Mouse (Mus musculus) ES-Bruce4 (cell line): Measurements from ENCODE around the gene Reck. TPM values are rescaled to one million over a fixed set of nuclear protein-coding genes. Genes with fewer than 3 reads are reported as not detected.

Experiments used
- H3K27ac ChIP-seq: 2 replicates; pipeline ENCODE4 v1.5.1; 2012; ENCODE audit warnings: low read length, inconsistent platforms; ENCODE audit not compliant: insufficient read depth
- H3K27me3 ChIP-seq: 2 replicates; pipeline ENCODE4 v1.6.1; 2012; ENCODE audit warnings: mild to moderate bottlenecking, low read length, inconsistent platforms; ENCODE audit not compliant: control insufficient read depth, poor library complexity, insufficient read depth, severe bottlenecking
- H3K36me3 ChIP-seq: 2 replicates; pipeline ENCODE4 v1.6.1; 2012; ENCODE audit warnings: inconsistent platforms, mild to moderate bottlenecking, low read length, moderate library complexity; ENCODE audit not compliant: control insufficient read depth, poor library complexity, insufficient read depth, severe bottlenecking
- H3K4me1 ChIP-seq: one replicate; pipeline ENCODE4 v1.8.1; 2011; ENCODE audit warnings: low read length; ENCODE audit not compliant: control insufficient read depth, insufficient read depth
- H3K4me3 ChIP-seq: 2 replicates; pipeline ENCODE4 v1.5.1; 2011; ENCODE audit warnings: low read depth, mild to moderate bottlenecking, low read length
- H3K9ac ChIP-seq: 2 replicates; pipeline ENCODE4 v1.6.1; 2012; ENCODE audit warnings: low read depth, mild to moderate bottlenecking, inconsistent platforms; ENCODE audit not compliant: poor library complexity, severe bottlenecking
- H3K9me3 ChIP-seq: replicated peaks from 2 replicates; pipeline ENCODE4 v1.6.1; 2012; ENCODE audit warnings: mild to moderate bottlenecking, low read length, inconsistent platforms; ENCODE audit not compliant: control insufficient read depth, poor library complexity, insufficient read depth, severe bottlenecking
- CTCF ChIP-seq: IDR thresholded peaks from one replicate; pipeline ENCODE4 v1.8.1; 2011; ENCODE audit warnings: low read depth, low read length
- EP300 ChIP-seq: IDR thresholded peaks from 2 replicates; pipeline ENCODE4 v1.6.1; 2011; ENCODE audit warnings: low read depth, low read length; ENCODE audit not compliant: insufficient read depth
- POLR2A ChIP-seq: IDR thresholded peaks from one replicate; pipeline ENCODE4 v1.8.1; 2011; ENCODE audit warnings: low read length; ENCODE audit not compliant: insufficient read depth
- polyA plus RNA-seq: library from polyadenylated mRNA; stranded (reverse); fragments of >200 nt; gene quantifications from 2 replicates; pipeline ENCODE4 v1.2.4, GENCODE M21; 2011; ENCODE audit warnings: low read depth; ENCODE audit not compliant: missing spikeins, insufficient read depth, insufficient read length

Reck gene
- polyA plus RNA-seq, 1 experiment = 6.3 TPM

DNA sequence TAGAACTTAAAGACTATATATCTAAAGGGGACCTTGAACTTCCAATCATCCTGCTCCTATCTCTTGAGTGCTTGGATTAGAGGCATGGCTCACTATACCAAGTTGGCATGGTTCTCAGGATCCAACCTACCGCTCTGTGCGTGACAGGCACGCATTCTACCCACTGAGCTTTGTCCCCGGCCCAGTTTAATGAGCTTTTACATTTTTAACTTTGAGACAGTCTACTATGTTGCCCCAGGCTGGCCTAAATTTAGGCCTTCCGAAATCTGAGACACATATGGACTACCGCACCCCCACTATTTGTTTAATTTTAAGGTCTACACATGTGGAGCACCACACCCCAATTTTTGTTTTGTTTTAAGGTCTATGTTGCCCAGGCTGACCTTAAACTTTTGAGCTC lies 105.5 kb downstream of the Reck start:
- Histone ChIP-seq H3K9ac (no peak overlapping the region), H3K4me1 (peaks cover 10% of the 10 kb centered on the region), H3K36me3 (no peaks in the 10 kb centered on the region), H3K4me3 (no peak overlapping the region), H3K27me3 (no peaks in the 10 kb centered on the region), H3K27ac (no peak overlapping the region), H3K9me3 (no peaks in the 10 kb centered on the region)
- TF ChIP-seq POLR2A (no peak), CTCF (no peak), EP300 (no peak)

DNA sequence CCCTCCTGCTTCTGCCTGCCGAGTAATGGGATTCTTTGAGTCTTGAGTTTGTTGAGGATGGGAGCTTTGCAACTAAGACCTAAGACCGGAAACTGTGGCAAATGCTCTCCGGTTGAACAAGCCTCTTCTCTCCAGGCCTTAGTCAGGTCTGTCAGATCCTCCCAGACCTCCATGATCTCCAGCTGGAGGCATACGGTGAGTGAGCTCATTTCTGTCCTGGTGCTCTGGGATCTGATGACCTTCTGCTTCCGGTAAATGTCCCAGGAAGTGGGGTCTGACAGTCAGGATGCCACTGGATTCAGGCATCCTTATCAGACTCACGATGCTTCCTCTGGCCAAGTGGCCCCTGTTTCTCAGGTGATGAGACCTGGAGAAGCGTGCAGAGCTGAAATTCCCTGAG lies 105.9 kb downstream of the Reck start:
- no peak overlapping the region for H3K27ac ChIP-seq
- no peaks in the 10 kb centered on the region for H3K9me3 ChIP-seq
- no peak for TF ChIP-seq EP300
- TF ChIP-seq POLR2A = no peak
- no peak for TF ChIP-seq CTCF
- peaks cover 10% of the 10 kb centered on the region for H3K4me1 ChIP-seq
- no peak overlapping the region for H3K4me3 ChIP-seq
- H3K27me3 ChIP-seq = no peaks in the 10 kb centered on the region
- no peaks in the 10 kb centered on the region for H3K36me3 ChIP-seq
- H3K9ac ChIP-seq = no peak overlapping the region

DNA sequence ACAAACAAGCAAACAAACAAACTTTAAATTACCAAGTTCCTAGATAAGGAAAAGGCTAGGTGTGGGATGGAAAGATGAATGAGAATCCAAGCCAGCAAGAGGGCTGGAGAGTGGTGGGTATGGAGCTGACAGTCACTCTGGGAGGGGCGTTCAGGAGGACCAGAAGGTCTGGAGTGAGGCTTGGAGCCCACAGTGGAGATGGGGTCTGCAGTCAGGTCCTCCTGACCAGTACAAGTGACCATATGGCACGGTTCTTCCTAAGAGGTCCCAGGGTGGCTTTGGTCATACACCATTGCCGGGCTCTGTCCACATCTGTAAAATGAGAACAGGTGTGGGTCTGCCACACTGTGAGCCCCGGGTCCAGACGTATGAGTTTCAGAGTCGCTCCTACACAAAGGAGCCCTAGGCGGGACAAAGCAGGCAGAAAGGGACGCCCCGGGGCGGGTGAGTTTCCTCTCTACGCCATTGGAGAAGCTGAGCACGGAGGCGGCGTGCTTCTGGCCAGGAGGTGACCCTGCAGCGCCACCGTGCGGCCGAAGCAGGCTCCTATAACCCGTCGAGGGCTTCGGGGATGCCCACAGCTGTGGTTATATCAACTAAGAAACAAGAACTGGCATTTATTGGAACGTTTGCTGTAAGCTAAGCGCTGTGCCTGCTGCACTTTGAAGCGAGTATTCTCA lies 106.9 kb downstream of the Reck start:
- H3K9me3 ChIP-seq = no peaks in the 10 kb centered on the region
- H3K27me3 ChIP-seq = no peaks in the 10 kb centered on the region
- no peaks in the 10 kb centered on the region for H3K36me3 ChIP-seq
- H3K27ac ChIP-seq = no peak overlapping the region
- no peak overlapping the region for H3K4me3 ChIP-seq
- TF ChIP-seq CTCF = peak; percentile 88
- TF ChIP-seq POLR2A = no peak
- peak; percentile 70 for TF ChIP-seq EP300
- H3K9ac ChIP-seq = 0 out of 2 replicates have a peak overlapping the region, but pooled peaks have one; percentile 15
- H3K4me1 ChIP-seq = peaks cover 8% of the 10 kb centered on the region

DNA sequence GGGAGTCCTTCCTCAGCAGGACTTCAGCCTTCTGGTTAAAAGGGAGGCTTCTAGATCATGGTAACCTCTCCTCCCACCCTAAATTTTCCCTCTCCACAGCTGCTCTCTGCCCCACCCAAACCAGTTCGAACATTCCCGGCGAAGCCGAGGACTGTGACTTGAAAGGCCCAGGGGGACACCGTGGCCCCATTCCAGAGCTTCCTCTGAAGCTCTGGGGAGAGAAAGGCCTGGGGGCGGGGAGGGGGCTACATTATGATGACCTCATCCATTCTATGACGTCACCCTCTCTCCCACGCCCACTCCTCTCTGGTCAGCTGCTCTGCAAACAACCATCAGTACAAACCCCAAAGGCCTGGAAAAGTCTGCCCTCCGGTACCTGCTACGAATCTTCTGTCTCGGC lies 107.9 kb downstream of the Reck start, which contains the start of gene Ccin:
Ccin (plus strand) TSS at position 303 of the 400 bp plus-strand sequence.
- H3K9ac ChIP-seq = no peak within 1 kb of the TSS
- no peak within 1 kb of the TSS for H3K27ac ChIP-seq
- H3K9me3 ChIP-seq = no peaks in the 10 kb centered on the region
- no peaks in the 10 kb centered on the region for H3K36me3 ChIP-seq
- H3K4me3 ChIP-seq = no peak within 1 kb of the TSS
- peaks cover 6% of the 10 kb centered on the region for H3K4me1 ChIP-seq
- TF ChIP-seq EP300 (no peak), CTCF (no peak), POLR2A (no peak)
- H3K27me3 ChIP-seq = no peaks in the 10 kb centered on the region

DNA sequence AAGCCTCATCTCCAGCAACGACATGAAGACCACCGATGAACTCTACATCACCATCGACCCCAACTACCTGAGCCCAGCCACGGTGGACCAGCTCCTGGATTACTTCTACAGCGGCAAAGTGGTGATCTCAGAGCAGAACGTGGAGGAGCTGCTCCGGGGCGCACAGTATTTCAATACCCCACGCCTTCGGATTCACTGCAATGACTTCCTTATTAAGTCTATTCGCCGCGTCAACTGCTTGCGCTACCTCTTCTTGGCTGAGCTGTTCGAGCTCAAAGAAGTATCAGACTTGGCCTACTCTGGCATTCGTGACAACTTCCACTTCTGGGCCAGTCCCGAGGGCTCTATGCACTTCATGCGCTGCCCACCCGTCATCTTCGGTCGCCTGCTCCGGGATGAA lies 108.4 kb downstream of the Reck start:
- Histone ChIP-seq H3K4me1 (peaks cover 2% of the 10 kb centered on the region), H3K27ac (no peak overlapping the region), H3K27me3 (no peaks in the 10 kb centered on the region), H3K9me3 (no peaks in the 10 kb centered on the region), H3K9ac (no peak overlapping the region), H3K36me3 (no peaks in the 10 kb centered on the region), H3K4me3 (no peak overlapping the region)
- TF ChIP-seq EP300 (no peak), POLR2A (no peak), CTCF (no peak)

DNA sequence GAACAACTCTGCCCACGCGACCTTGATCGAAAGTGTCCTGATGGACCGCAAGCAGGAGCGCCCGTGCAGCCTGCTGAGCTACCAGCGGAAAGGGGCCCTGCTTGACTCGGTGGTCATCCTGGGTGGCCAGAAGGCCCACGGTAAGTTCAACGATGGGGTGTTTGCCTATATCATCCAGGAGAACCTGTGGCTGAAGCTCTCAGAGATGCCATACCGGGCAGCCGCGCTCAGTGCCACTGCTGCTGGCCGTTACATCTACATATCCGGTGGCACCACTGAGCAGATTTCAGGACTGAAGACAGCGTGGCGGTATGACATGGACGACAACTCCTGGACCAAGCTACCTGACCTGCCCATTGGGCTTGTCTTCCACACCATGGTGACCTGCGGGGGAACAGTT lies 109.0 kb downstream of the Reck start:
- no peak overlapping the region for H3K27ac ChIP-seq
- H3K4me1 ChIP-seq = no peaks in the 10 kb centered on the region
- no peak overlapping the region for H3K9ac ChIP-seq
- no peaks in the 10 kb centered on the region for H3K9me3 ChIP-seq
- H3K4me3 ChIP-seq = no peak overlapping the region
- TF ChIP-seq POLR2A = no peak
- TF ChIP-seq CTCF = no peak
- no peak for TF ChIP-seq EP300
- H3K36me3 ChIP-seq = no peaks in the 10 kb centered on the region
- H3K27me3 ChIP-seq = no peaks in the 10 kb centered on the region
